Mouse (Mus musculus): ENCODE measurements around the gene Knstrn.

DNA sequence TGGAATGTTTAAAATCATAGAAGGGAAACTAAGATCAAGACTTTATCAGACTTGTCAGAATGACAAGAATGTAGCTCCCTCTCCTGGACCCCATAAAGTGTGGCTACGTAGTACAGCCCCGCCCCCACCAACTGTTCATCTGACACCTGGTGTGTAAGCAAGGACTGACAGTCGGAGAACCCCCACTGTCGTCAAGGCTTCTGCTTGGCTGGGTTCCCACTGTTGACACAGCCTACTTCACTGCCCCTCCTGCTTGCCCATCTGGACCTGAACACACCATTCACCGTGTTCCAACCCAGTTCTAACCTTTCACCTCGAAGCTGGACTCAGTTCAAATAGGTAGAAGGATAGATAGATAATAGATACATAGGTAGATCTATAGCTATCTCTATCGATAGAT lies 32.4 kb downstream of the Knstrn start:
- TF ChIP-seq CTCF (IDR thresholded peaks at IDR 0.05; ENCODE audit: low read depth, low read length) (no peak), POLR2A (IDR thresholded peaks at IDR 0.05; ENCODE audit: borderline replicate concordance, low read depth, low read length) (no peak)
